Mouse (Mus musculus): ENCODE measurements at regions not wholly inside any gene's neighbourhood (a gene's known extent, or its start where the extent isn't known, plus 50 kb on each side); places are given as distances from the start of the nearest gene placed in this dataset.

DNA sequence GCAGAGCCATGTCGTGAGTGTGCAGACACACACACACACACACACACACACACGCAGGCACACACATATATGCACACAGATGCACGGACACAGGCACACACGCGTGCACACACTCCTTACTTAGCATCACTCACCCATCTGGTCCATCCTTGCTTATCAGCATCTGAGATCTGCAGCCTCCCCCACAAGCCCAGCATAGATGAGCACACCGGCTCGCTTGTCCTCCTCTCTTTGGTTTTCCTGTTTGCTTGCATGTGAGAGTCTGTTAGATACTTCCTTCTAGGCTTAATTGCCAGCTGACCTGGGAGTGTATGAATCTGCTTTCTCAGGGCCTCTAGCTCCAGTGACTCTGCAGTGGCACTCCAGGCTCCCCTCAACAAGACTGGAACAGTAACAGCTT is 137.8 kb downstream of the Kdr start:
- dilution Hi-C loops (cut with MboI; ENCODE audit: extremely low pct_ligation_motif_present, extremely low pct_unique_long_range_greater_than_20kb, low sequenced_read_pairs) = no loop called here
- no peak for DNase-seq (ENCODE audit: extremely low read depth)
- H3K9ac ChIP-seq (ENCODE audit: insufficient read depth, low read depth) = no peak overlapping the region
- no peak for TF ChIP-seq IRF4 (IDR thresholded peaks at IDR 0.05; ENCODE audit: low read depth, low read length)
- TF ChIP-seq ZNF384 (IDR thresholded peaks at IDR 0.05; ENCODE audit: low read depth, low read length) = no peak
- TF ChIP-seq MEF2A (IDR thresholded peaks at IDR 0.05; ENCODE audit: borderline replicate concordance, low read depth, low read length) = no peak
- H3K4me1 ChIP-seq (ENCODE audit: control insufficient read depth in 1 of 2, insufficient read depth in 2 of 2) = no peaks in the 10 kb centered on the region
- H3K4me3 ChIP-seq (replicated peaks in 1 of 3; ENCODE audit: low read depth in 2 of 3, low read length in 2 of 3, poor library complexity in 1 of 3) = no peak overlapping the region
- no peak overlapping the region for H3K4me2 ChIP-seq (ENCODE audit: insufficient read depth, low read depth, poor library complexity, severe bottlenecking)
- no peaks in the 10 kb centered on the region for H3K36me3 ChIP-seq (replicated peaks in 1 of 2; ENCODE audit: control insufficient read depth in 1 of 2, insufficient read depth in 1 of 2, low read length in 1 of 2)
- no peak overlapping the region for H3K27ac ChIP-seq (ENCODE audit: insufficient read depth, low read depth)
- no peaks in the 10 kb centered on the region for H3K79me2 ChIP-seq (replicated peaks; ENCODE audit: control insufficient read depth, extremely low read depth, insufficient read depth, poor library complexity, severe bottlenecking)
- no peaks in the 10 kb centered on the region for H3K9me3 ChIP-seq (replicated peaks; ENCODE audit: low read length)
- no peaks in the 10 kb centered on the region for H3K27me3 ChIP-seq (replicated peaks)
- in situ Hi-C loops (cut with MboI; ENCODE audit: low pct_ligation_motif_present, low pct_unique_long_range_greater_than_20kb, low sequenced_read_pairs) = no loop called here

DNA sequence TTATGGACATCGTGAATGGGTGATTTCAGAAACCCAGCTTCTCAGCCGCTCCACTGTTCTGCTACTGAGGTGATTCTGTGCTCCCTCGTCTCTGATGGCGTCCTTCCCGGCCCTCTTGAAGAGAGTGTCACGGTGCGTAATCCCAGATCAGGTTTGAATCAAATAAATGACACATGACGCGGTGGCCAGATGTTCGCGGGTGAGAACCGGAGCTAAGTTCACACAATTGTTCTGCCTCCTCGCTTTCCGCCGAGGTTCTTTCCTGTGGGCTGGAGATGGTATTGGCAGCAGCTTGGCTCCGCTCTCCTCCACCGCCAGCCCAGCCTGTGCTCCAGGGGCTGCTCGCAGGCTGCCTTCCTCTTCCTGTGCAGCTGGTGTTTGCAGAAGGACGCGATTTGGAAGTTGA is 142.7 kb downstream of the Kdr start:
- H3K9ac ChIP-seq (ENCODE audit: insufficient read depth, low read depth) = no peak overlapping the region
- H3K27me3 ChIP-seq (replicated peaks) = no peaks in the 10 kb centered on the region
- in situ Hi-C loops (cut with MboI; ENCODE audit: low pct_ligation_motif_present, low pct_unique_long_range_greater_than_20kb, low sequenced_read_pairs) (no loop called here), dilution Hi-C loops (cut with MboI; ENCODE audit: extremely low pct_ligation_motif_present, extremely low pct_unique_long_range_greater_than_20kb, low sequenced_read_pairs) (no loop called here)
- DNase-seq (ENCODE audit: extremely low read depth) = no peak
- no peaks in the 10 kb centered on the region for H3K36me3 ChIP-seq (replicated peaks in 1 of 2; ENCODE audit: control insufficient read depth in 1 of 2, insufficient read depth in 1 of 2, low read length in 1 of 2)
- no peak overlapping the region for H3K4me2 ChIP-seq (ENCODE audit: insufficient read depth, low read depth, poor library complexity, severe bottlenecking)
- peaks cover 0 to under 1% of the 10 kb centered on the region in 2 experiments; a peak in 2 of 4 replicates for H3K4me1 ChIP-seq (ENCODE audit: control insufficient read depth in 1 of 2, insufficient read depth in 2 of 2)
- no peaks in the 10 kb centered on the region for H3K9me3 ChIP-seq (replicated peaks; ENCODE audit: low read length)
- H3K27ac ChIP-seq (ENCODE audit: insufficient read depth, low read depth) = no peak overlapping the region
- no peak overlapping the region for H3K4me3 ChIP-seq (replicated peaks in 1 of 3; ENCODE audit: low read depth in 2 of 3, low read length in 2 of 3, poor library complexity in 1 of 3)
- no peaks in the 10 kb centered on the region for H3K79me2 ChIP-seq (replicated peaks; ENCODE audit: control insufficient read depth, extremely low read depth, insufficient read depth, poor library complexity, severe bottlenecking)
- TF ChIP-seq MAX (IDR thresholded peaks at IDR 0.05; ENCODE audit: low read length) (no peak), BHLHE40 (IDR thresholded peaks at IDR 0.05; ENCODE audit: low read depth, low read length) (no peak), CHD1 (IDR thresholded peaks at IDR 0.05; ENCODE audit: low read depth, low read length) (no peak), POLR2A (IDR thresholded peaks at IDR 0.05; ENCODE audit: low read depth, low read length) (no peak), USF2 (conservative IDR thresholded peaks at IDR 0.05; ENCODE audit: low read depth, low read length) (no peak), SMC3 (IDR thresholded peaks at IDR 0.05; ENCODE audit: low read depth, low read length) (no peak), MEF2A (IDR thresholded peaks at IDR 0.05; ENCODE audit: borderline replicate concordance, low read depth, low read length) (no peak), USF1 (IDR thresholded peaks at IDR 0.05; ENCODE audit: low read depth, low read length) (no peak), ZKSCAN1 (IDR thresholded peaks at IDR 0.05; ENCODE audit: borderline replicate concordance, low read depth, low read length) (no peak), MAZ (IDR thresholded peaks at IDR 0.05; ENCODE audit: low read depth, low read length) (no peak), NELFE (IDR thresholded peaks at IDR 0.05; ENCODE audit: low read depth, low read length) (no peak), EP300 (IDR thresholded peaks at IDR 0.05; ENCODE audit: low read length) (no peak), POLR2AphosphoS2 (IDR thresholded peaks at IDR 0.05; ENCODE audit: low read depth, low read length) (no peak), ZC3H11A (IDR thresholded peaks at IDR 0.05; ENCODE audit: low read depth, low read length) (no peak)

Measured in CH12.LX (cell line).